Mouse (Mus musculus): ENCODE measurements around the gene Rdm1. TPM values are rescaled to one million over a fixed set of nuclear protein-coding genes. Genes with fewer than 3 reads are reported as not detected.

Gene Rdm1
- 21.4 and 37.1 TPM in 2 replicates for polyA plus RNA-seq (2012; rRNA removed; ENCODE audit: low replicate concordance)

GRCm38 (mm10) chr11:101626995-101627856 lies at the start of gene Rdm1:
TSS of gene Rdm1 (plus strand) at chr11:101627195.

GRCm38 (mm10) chr11:101582054-101583035 lies 44.6 kb upstream of the Rdm1 start, which contains the start of gene Tmem106a:
TSS of gene Tmem106a (plus strand) at chr11:101582242.

GRCm38 (mm10) chr11:101599156-101599555 lies 27.8 kb upstream of the Rdm1 start, which contains the start of gene Gm11634:
TSS of gene Gm11634 (minus strand) at chr11:101599256.

GRCm38 (mm10) chr11:101664825-101665635 lies 38.0 kb downstream of the Rdm1 start, which contains the start of gene Arl4d:
TSS of gene Arl4d (plus strand) at chr11:101665541.

Other genes with a start within 250 kb of the Rdm1 start
- 22.4 and 22.6 TPM in 2 replicates for gene Aarsd1, start 209.6 kb upstream of the Rdm1 start, polyA plus RNA-seq (2012; rRNA removed; ENCODE audit: low replicate concordance)
- gene Gm27029, start 202.4 kb upstream of the Rdm1 start, polyA plus RNA-seq (2012; rRNA removed; ENCODE audit: low replicate concordance) = 0.46 TPM in 1 of 2 replicates, not detected in the other
- 24.9 and 25.1 TPM in 2 replicates for gene Rundc1, start 202.1 kb upstream of the Rdm1 start, polyA plus RNA-seq (2012; rRNA removed; ENCODE audit: low replicate concordance)
- 3.4 and 15.5 TPM in 2 replicates for gene Ptges3l, start 201.9 kb upstream of the Rdm1 start, polyA plus RNA-seq (2012; rRNA removed; ENCODE audit: low replicate concordance)
- 285 and 417 TPM in 2 replicates for gene Rpl27, start 184.9 kb upstream of the Rdm1 start, polyA plus RNA-seq (2012; rRNA removed; ENCODE audit: low replicate concordance)
- gene Ifi35, start 178.8 kb upstream of the Rdm1 start, polyA plus RNA-seq (2012; rRNA removed; ENCODE audit: low replicate concordance) = 48.5 and 57.7 TPM in 2 replicates
- gene Rnd2, start 162.2 kb upstream of the Rdm1 start, polyA plus RNA-seq (2012; rRNA removed; ENCODE audit: low replicate concordance) = 9.3 and 10.1 TPM in 2 replicates
- gene Vat1, start 161.0 kb upstream of the Rdm1 start, polyA plus RNA-seq (2012; rRNA removed; ENCODE audit: low replicate concordance) = 137 and 204 TPM in 2 replicates
- gene Brca1, start 75.2 kb upstream of the Rdm1 start, polyA plus RNA-seq (2012; rRNA removed; ENCODE audit: low replicate concordance) = 0.37 and 0.60 TPM in 2 replicates
- 98.5 and 134 TPM in 2 replicates for gene Nbr1, start 75.0 kb upstream of the Rdm1 start, polyA plus RNA-seq (2012; rRNA removed; ENCODE audit: low replicate concordance)
- gene Tmem106a, start 45.0 kb upstream of the Rdm1 start, polyA plus RNA-seq (2012; rRNA removed; ENCODE audit: low replicate concordance) = 72.0 and 133 TPM in 2 replicates
- not detected in 2 replicates for gene Gm11634, start 27.9 kb upstream of the Rdm1 start, polyA plus RNA-seq (2012; rRNA removed; ENCODE audit: low replicate concordance)
- gene Arl4d, start 38.3 kb downstream of the Rdm1 start, polyA plus RNA-seq (2012; rRNA removed; ENCODE audit: low replicate concordance) = 7.7 and 8.1 TPM in 2 replicates
- 10.8 and 14.0 TPM in 2 replicates for gene Dhx8, start 105.7 kb downstream of the Rdm1 start, polyA plus RNA-seq (2012; rRNA removed; ENCODE audit: low replicate concordance)
- gene Etv4, start 158.2 kb downstream of the Rdm1 start, polyA plus RNA-seq (2012; rRNA removed; ENCODE audit: low replicate concordance) = 6.8 and 8.5 TPM in 2 replicates

Measured in mammary gland, adult 2 months (tissue).